Mouse (Mus musculus) ES-Bruce4 (cell line): ENCODE measurements around the gene Ttc28.

Source experiments
- CTCF ChIP-seq: IDR thresholded peaks from one replicate; pipeline ENCODE4 v1.8.1; 2011; ENCODE audit warnings: low read depth, low read length
- POLR2A ChIP-seq: IDR thresholded peaks from one replicate; pipeline ENCODE4 v1.8.1; 2011; ENCODE audit warnings: low read length; ENCODE audit not compliant: insufficient read depth

- TF ChIP-seq CTCF = no peak
- TF ChIP-seq POLR2A = no peak
Observed at GRCm38 (mm10) chr5:111270246-111271002, 390.8 kb downstream of the Ttc28 start.
